Comparison of ENCODE assay signal across 10 mouse cellular contexts in genomic region chr5:24053245-24054190, GRCm38 (mm10). TPM values are rescaled to one million over a fixed set of nuclear protein-coding genes. Genes with fewer than 3 reads are reported as not detected.
DNase-seq lines count a peak whose midpoint lies in the region; ATAC-seq and TF ChIP-seq lines count a peak whose summit lies in the region.
"Had no signal": no experiment of that assay in that cellular context is flagged by ENCODE, and none has a peak within 500 bp of the region (broad histone marks: within the 10 kb centered on the region; RNA-seq: fewer than 3 reads in every experiment).

No protein-coding gene starts in this region.

- DNase-seq in gastrocnemius, adult 2 months: peak; percentile 14
- no peak for DNase-seq in gastrocnemius, adult 8-10 months (ENCODE audit: low spot score in 2 of 2)
- peak; percentile 87 for DNase-seq in CH12.LX (ENCODE audit: extremely low read depth)
- DNase-seq in heart, adult 18-20 months: peak; percentile 73 to 77
- DNase-seq in limb, embryonic 10.5 days (ENCODE audit: low spot score): peak; percentile 18
- DNase-seq in cerebellum, adult 18-20 months: no peak
- no peak for DNase-seq in left cerebral cortex, adult 11 months (ENCODE audit: low spot score)
- DNase-seq: cerebellum, postnatal 36 days; liver, embryonic 13.5 days had no signal

- ATAC-seq in neural tube, embryonic 15.5 days (ENCODE audit: low FRiP score): no peak

- peaks cover 6 to 22% of the 10 kb centered on the region in 2 experiments; a peak in 3 of 4 replicates for H3K4me1 ChIP-seq in CH12.LX (ENCODE audit: control insufficient read depth in 1 of 2, insufficient read depth in 2 of 2)
- H3K4me1 ChIP-seq in limb, embryonic 10.5 days: peaks cover 5% of the 10 kb centered on the region
- H3K4me1 ChIP-seq in neural tube, embryonic 15.5 days: no peaks in the 10 kb centered on the region
- H3K4me1 ChIP-seq: liver, embryonic 13.5 days had no signal

- dilution Hi-C loops in CH12.LX (cut with MboI; ENCODE audit: extremely low pct_ligation_motif_present, extremely low pct_unique_long_range_greater_than_20kb, low sequenced_read_pairs): no loop called here

- peaks cover 16% of the 10 kb centered on the region for H3K9me3 ChIP-seq in CH12.LX (replicated peaks; ENCODE audit: low read length)
- no peaks in the 10 kb centered on the region for H3K9me3 ChIP-seq in limb, embryonic 10.5 days (replicated peaks)
- 0 out of 2 replicates have a peak, but pooled peaks cover 3% of the 10 kb centered on the region for H3K9me3 ChIP-seq in neural tube, embryonic 15.5 days (replicated peaks)
- H3K9me3 ChIP-seq: liver, embryonic 13.5 days had no signal

- H3K27me3 ChIP-seq in CH12.LX (replicated peaks): no peaks in the 10 kb centered on the region
- H3K27me3 ChIP-seq in limb, embryonic 10.5 days (ENCODE audit: low read depth, poor library complexity, severe bottlenecking): no peaks in the 10 kb centered on the region
- H3K27me3 ChIP-seq in neural tube, embryonic 15.5 days (replicated peaks): no peaks in the 10 kb centered on the region
- H3K27me3 ChIP-seq: liver, embryonic 13.5 days had no signal

- H3K4me3 ChIP-seq in gastrocnemius, adult 2 months: peak overlapping the region; percentile 20
- H3K4me3 ChIP-seq in CH12.LX (replicated peaks in 1 of 3; ENCODE audit: low read depth in 2 of 3, low read length in 2 of 3, poor library complexity in 1 of 3): no peak overlapping the region
- H3K4me3 ChIP-seq in limb, embryonic 10.5 days: no peak overlapping the region
- no peak overlapping the region for H3K4me3 ChIP-seq in neural tube, embryonic 15.5 days (replicated peaks)
- H3K4me3 ChIP-seq: liver, embryonic 13.5 days had no signal

- 87% methylated on average over 9 of the region's 9 CpGs for WGBS in limb, embryonic 10.5 days
- 61% methylated on average over 9 of the region's 9 CpGs for WGBS in neural tube, embryonic 15.5 days

- TF ChIP-seq CTCF in gastrocnemius, adult 2 months (IDR thresholded peaks at IDR 0.05): no peak
- TF ChIP-seq CTCF in CH12.LX (conservative IDR thresholded peaks at IDR 0.05 in 1 of 2, IDR thresholded peaks at IDR 0.05 in 1 of 2; ENCODE audit: low read depth in 2 of 2, low read length in 2 of 2): no peak

- no peaks in the 10 kb centered on the region for H3K36me3 ChIP-seq in CH12.LX (replicated peaks in 1 of 2; ENCODE audit: control insufficient read depth in 1 of 2, insufficient read depth in 1 of 2, low read length in 1 of 2)
- no peaks in the 10 kb centered on the region for H3K36me3 ChIP-seq in limb, embryonic 10.5 days
- no peaks in the 10 kb centered on the region for H3K36me3 ChIP-seq in neural tube, embryonic 15.5 days
- H3K36me3 ChIP-seq: liver, embryonic 13.5 days had no signal

- intact Hi-C loops in gastrocnemius, adult 2 months (cut with DNase I): no loop called here

- peak overlapping the region; percentile 86 for H3K4me2 ChIP-seq in CH12.LX (ENCODE audit: insufficient read depth, low read depth, poor library complexity, severe bottlenecking)
- no peak overlapping the region for H3K4me2 ChIP-seq in neural tube, embryonic 15.5 days
- H3K4me2 ChIP-seq: liver, embryonic 13.5 days had no signal

- TF ChIP-seq RAD21 in CH12.LX (IDR thresholded peaks at IDR 0.05; ENCODE audit: low read depth, low read length): no peak; the same call in 1 of the 2 replicates

- TF ChIP-seq EP300 in CH12.LX (IDR thresholded peaks at IDR 0.05; ENCODE audit: low read length): peak; percentile 87

- no peaks in the 10 kb centered on the region for H3K79me2 ChIP-seq in CH12.LX (replicated peaks; ENCODE audit: control insufficient read depth, extremely low read depth, insufficient read depth, poor library complexity, severe bottlenecking)

- peak; percentile 89 for TF ChIP-seq POLR2A in CH12.LX (IDR thresholded peaks at IDR 0.05; ENCODE audit: low read depth, low read length)

- H3K9ac ChIP-seq in CH12.LX (ENCODE audit: insufficient read depth, low read depth): peak overlapping the region; percentile 56
- H3K9ac ChIP-seq in neural tube, embryonic 15.5 days (replicated peaks): no peak overlapping the region
- H3K9ac ChIP-seq: liver, embryonic 13.5 days had no signal

- H3K27ac ChIP-seq in gastrocnemius, adult 2 months: peak overlapping the region; percentile 28; the same call in 1 of the 2 replicates
- peak overlapping the region; percentile 95 for H3K27ac ChIP-seq in CH12.LX (ENCODE audit: insufficient read depth, low read depth)
- no peak overlapping the region for H3K27ac ChIP-seq in limb, embryonic 10.5 days
- H3K27ac ChIP-seq in neural tube, embryonic 15.5 days (replicated peaks): no peak overlapping the region
- H3K27ac ChIP-seq: liver, embryonic 13.5 days had no signal

- in situ Hi-C loops in CH12.LX (cut with MboI; ENCODE audit: low pct_ligation_motif_present, low pct_unique_long_range_greater_than_20kb, low sequenced_read_pairs): loop anchor here (25.0 kb wide), 1 partner anchor 641 kb away; no protein-coding TSS in a partner anchor

TF ChIP-seq in CH12.LX, 34 proteins besides CTCF, POLR2A, EP300 and RAD21:
- TF ChIP-seq IRF4 (IDR thresholded peaks at IDR 0.05; ENCODE audit: low read depth, low read length) (peak; percentile 65), BHLHE40 (IDR thresholded peaks at IDR 0.05; ENCODE audit: low read depth, low read length) (peak; percentile 61), RCOR1 (conservative IDR thresholded peaks at IDR 0.05; ENCODE audit: low read depth, low read length) (0 out of 2 replicates have a peak, but pooled peaks have one; percentile 55), TBP (conservative IDR thresholded peaks at IDR 0.05; ENCODE audit: low read depth, low read length) (peak; percentile 98), MAZ (IDR thresholded peaks at IDR 0.05; ENCODE audit: low read depth, low read length) (peak; percentile 48; the same call in 1 of the 2 replicates), MXI1 (IDR thresholded peaks at IDR 0.05; ENCODE audit: low read depth, low read length) (no peak), NELFE (IDR thresholded peaks at IDR 0.05; ENCODE audit: low read depth, low read length) (peak; percentile 88), KAT2A (IDR thresholded peaks at IDR 0.05; ENCODE audit: insufficient replicate concordance, low read length) (0 out of 2 replicates have a peak, but pooled peaks have one; percentile 16), JUND (conservative IDR thresholded peaks at IDR 0.05; ENCODE audit: low read depth, low read length) (peak; percentile 28; the same call in 1 of the 2 replicates), TCF12 (IDR thresholded peaks at IDR 0.05; ENCODE audit: low read depth, low read length) (peak; percentile 40; the same call in 1 of the 2 replicates), CHD2 (IDR thresholded peaks at IDR 0.05; ENCODE audit: low read length) (0 out of 2 replicates have a peak, but pooled peaks have one; percentile 36), ZC3H11A (IDR thresholded peaks at IDR 0.05; ENCODE audit: low read depth, low read length) (no peak), ZNF384 (IDR thresholded peaks at IDR 0.05; ENCODE audit: low read depth, low read length) (peak; percentile 3; the same call in 1 of the 2 replicates), ELF1 (IDR thresholded peaks at IDR 0.05; ENCODE audit: low read depth, low read length) (peak; percentile 20; the same call in 1 of the 2 replicates), SIN3A (IDR thresholded peaks at IDR 0.05; ENCODE audit: low read length) (peak; percentile 50), GABPA (IDR thresholded peaks at IDR 0.05; ENCODE audit: insufficient replicate concordance, low read depth, low read length) (no peak), ETS1 (conservative IDR thresholded peaks at IDR 0.05; ENCODE audit: low read depth, low read length) (peak; percentile 75), CHD1 (IDR thresholded peaks at IDR 0.05; ENCODE audit: low read depth, low read length) (no peak), MAFK (IDR thresholded peaks at IDR 0.05; ENCODE audit: insufficient replicate concordance, low read length) (peak; percentile 85), POLR2AphosphoS2 (IDR thresholded peaks at IDR 0.05; ENCODE audit: low read depth, low read length) (peak; percentile 98), MEF2A (IDR thresholded peaks at IDR 0.05; ENCODE audit: borderline replicate concordance, low read depth, low read length) (peak; percentile 97), UBTF (IDR thresholded peaks at IDR 0.05; ENCODE audit: low read depth, low read length) (no peak), HCFC1 (IDR thresholded peaks at IDR 0.05; ENCODE audit: low read depth, low read length) (peak; percentile 5; the same call in 1 of the 2 replicates), ZMIZ1 (IDR thresholded peaks at IDR 0.05; ENCODE audit: low read depth, low read length) (peak; percentile 100), USF2 (conservative IDR thresholded peaks at IDR 0.05; ENCODE audit: low read depth, low read length) (no peak), ZKSCAN1 (IDR thresholded peaks at IDR 0.05; ENCODE audit: borderline replicate concordance, low read depth, low read length) (no peak)

RNA-seq across cellular contexts. Expression of gene Fam126a, which starts 23.0 kb away (rescaled TPM):
- total RNA-seq in gastrocnemius, adult 2 months (2021): 1 to 10 TPM; 4.7 to 9.0 TPM
- total RNA-seq in gastrocnemius, adult 8-10 months (2022): 1 to 10 TPM; 4.1 to 5.9 (median 4.7) TPM
- total RNA-seq in CH12.LX (2012; rRNA removed) (18.2 and 22.6 TPM in 2 replicates), CH12.LX (2014; rRNA removed) (16.5 and 19.6 TPM in 2 replicates)
- 31.6 and 32.6 TPM in 2 replicates for polyA plus RNA-seq in CH12.LX (2012; ENCODE audit: insufficient read length, low read depth)
- total RNA-seq in heart, adult 18-20 months (2021): 10 to 100 TPM; 37.3 to 42.2 TPM
- 15.8 and 23.3 TPM in 2 replicates for polyA plus RNA-seq in limb, embryonic 10.5 days (2016; fragmentation: Nextera tagmentation; extraction: Ambion mirVana)
- 22.3 and 22.5 TPM in 2 replicates for polyA plus RNA-seq in neural tube, embryonic 15.5 days (2015; fragmentation: Nextera tagmentation; extraction: Ambion mirVana)

RNA-seq across cellular contexts. Expression of gene Klhl7, which starts 46.9 kb away (rescaled TPM):
- total RNA-seq in gastrocnemius, adult 2 months (2021): 10 to 100 TPM; 38.2 to 39.9 TPM
- 10 to 100 TPM; 35.2 to 41.0 (median 37.7) TPM for total RNA-seq in gastrocnemius, adult 8-10 months (2022)
- 20.0 and 20.4 TPM in 2 replicates for total RNA-seq in CH12.LX (2012; rRNA removed)
- 71.4 and 72.1 TPM in 2 replicates for total RNA-seq in CH12.LX (2014; rRNA removed)
- polyA plus RNA-seq in CH12.LX (2012; ENCODE audit: insufficient read length, low read depth): 23.2 and 26.5 TPM in 2 replicates
- total RNA-seq in heart, adult 18-20 months (2021): 10 to 100 TPM; 44.6 to 46.4 TPM
- 46.8 and 51.1 TPM in 2 replicates for polyA plus RNA-seq in limb, embryonic 10.5 days (2016; fragmentation: Nextera tagmentation; extraction: Ambion mirVana)
- 109 and 122 TPM in 2 replicates for polyA plus RNA-seq in neural tube, embryonic 15.5 days (2015; fragmentation: Nextera tagmentation; extraction: Ambion mirVana)

Comparison
In these comparisons a context has a peak if more than half of its experiments do, and no peak if none do; other contexts are left out.
1. DNase-seq: peak in gastrocnemius, adult 2 months (single experiment), CH12.LX (single experiment), heart, adult 18-20 months (2 of 2) and limb, embryonic 10.5 days (single experiment); none in gastrocnemius, adult 8-10 months (0 of 2), cerebellum, adult 18-20 months (0 of 2) and left cerebral cortex, adult 11 months (single experiment).
2. H3K27ac ChIP-seq: peak in gastrocnemius, adult 2 months (single experiment) and CH12.LX (single experiment); none in limb, embryonic 10.5 days (single experiment) and neural tube, embryonic 15.5 days (single experiment).